Comparison of ENCODE assay signal across 26 mouse cellular contexts in the genomic region with DNA sequence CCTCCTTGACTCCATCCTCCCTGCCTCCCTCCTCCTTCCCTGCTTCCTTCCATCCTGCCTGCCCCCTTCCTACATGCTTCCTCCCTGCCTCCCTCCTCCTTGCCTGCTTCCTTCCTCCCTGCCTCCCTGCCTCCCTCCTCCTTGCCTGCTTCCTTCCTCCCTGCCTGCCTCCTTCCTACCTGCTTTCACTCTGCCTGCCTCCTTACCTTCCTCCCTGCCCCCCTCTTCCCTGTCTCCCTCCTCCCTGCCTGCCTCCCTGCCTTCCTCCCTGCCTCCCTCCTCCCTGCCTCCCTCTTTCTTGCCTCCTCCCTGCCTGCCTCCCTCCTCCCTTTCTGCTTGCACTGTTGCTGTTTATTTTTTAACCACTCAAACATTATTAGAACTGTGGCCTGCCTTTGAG. TPM values are rescaled to one million over a fixed set of nuclear protein-coding genes. Genes with fewer than 3 reads are reported as not detected.
A peak's percentile ranks its signal among the peaks of the same experiment; 100 is the strongest.
DNase-seq lines count a peak whose midpoint lies in the region; ATAC-seq and TF ChIP-seq lines count a peak whose summit lies in the region.
"Had no signal": no experiment of that assay in that cellular context is flagged by ENCODE, and none has a peak within 500 bp of the region (broad histone marks: within the 10 kb centered on the region; RNA-seq: fewer than 3 reads in every experiment).

No protein-coding gene starts in this region.

- no peaks in the 10 kb centered on the region for H3K36me3 ChIP-seq in hindbrain, embryonic 13.5 days
- no peaks in the 10 kb centered on the region for H3K36me3 ChIP-seq in hindbrain, postnatal 0 days (ENCODE audit: insufficient read depth, low read length)
- no peaks in the 10 kb centered on the region for H3K36me3 ChIP-seq in kidney, embryonic 15.5 days
- no peaks in the 10 kb centered on the region for H3K36me3 ChIP-seq in limb, embryonic 10.5 days
- H3K36me3 ChIP-seq: heart, embryonic 12.5 days; hindbrain, embryonic 12.5 days; limb, embryonic 12.5 days; stomach, embryonic 15.5 days had no signal

- DNase-seq in hindbrain, postnatal 0 days (ENCODE audit: low spot score) = no peak
- no peak for DNase-seq in kidney, postnatal 10 days
- DNase-seq in brain, adult 2 months (ENCODE audit: low read depth, low spot score) = peak; percentile 30
- no peak for DNase-seq in limb, embryonic 10.5 days (ENCODE audit: low spot score)
- DNase-seq in frontal cortex, postnatal 36 days (ENCODE audit: low spot score in 2 of 2) = no peak
- DNase-seq: adrenal gland, postnatal 14 days; cerebellum, adult 9-10 months; gastrocnemius, postnatal 14 days; heart, adult 18-20 months; heart, postnatal 10 days; kidney, adult 18-20 months; kidney, postnatal 25 days; layer of hippocampus, postnatal 36 days; liver, postnatal 0 days; thymus, postnatal 25 days had no signal

- no peak overlapping the region for H3K4me3 ChIP-seq in hindbrain, embryonic 13.5 days
- no peak overlapping the region for H3K4me3 ChIP-seq in hindbrain, postnatal 0 days (ENCODE audit: low read length)
- no peak overlapping the region for H3K4me3 ChIP-seq in kidney, embryonic 15.5 days (replicated peaks)
- no peak overlapping the region for H3K4me3 ChIP-seq in limb, embryonic 10.5 days
- H3K4me3 ChIP-seq: heart, embryonic 12.5 days; hindbrain, embryonic 12.5 days; limb, embryonic 12.5 days; stomach, embryonic 15.5 days had no signal

- H3K9ac ChIP-seq in hindbrain, embryonic 13.5 days = no peak overlapping the region
- H3K9ac ChIP-seq in hindbrain, postnatal 0 days (replicated peaks; ENCODE audit: low read length) = no peak overlapping the region
- H3K9ac ChIP-seq in kidney, embryonic 15.5 days = no peak overlapping the region
- H3K9ac ChIP-seq: heart, embryonic 12.5 days; hindbrain, embryonic 12.5 days; limb, embryonic 12.5 days; liver, postnatal 0 days; stomach, embryonic 15.5 days had no signal

- TF ChIP-seq CTCF in hindbrain, postnatal 0 days (IDR thresholded peaks at IDR 0.05; ENCODE audit: low read depth) = no peak

- no peaks in the 10 kb centered on the region for H3K9me3 ChIP-seq in hindbrain, embryonic 13.5 days
- H3K9me3 ChIP-seq in hindbrain, postnatal 0 days (ENCODE audit: low read length) = no peaks in the 10 kb centered on the region
- no peaks in the 10 kb centered on the region for H3K9me3 ChIP-seq in kidney, embryonic 15.5 days (replicated peaks)
- H3K9me3 ChIP-seq in limb, embryonic 10.5 days (replicated peaks) = no peaks in the 10 kb centered on the region
- H3K9me3 ChIP-seq: heart, embryonic 12.5 days; hindbrain, embryonic 12.5 days; limb, embryonic 12.5 days; stomach, embryonic 15.5 days had no signal

- H3K4me2 ChIP-seq in hindbrain, embryonic 13.5 days = no peak overlapping the region
- H3K4me2 ChIP-seq in hindbrain, postnatal 0 days (ENCODE audit: low read depth, low read length) = no peak overlapping the region
- no peak overlapping the region for H3K4me2 ChIP-seq in kidney, embryonic 15.5 days
- H3K4me2 ChIP-seq: heart, embryonic 12.5 days; hindbrain, embryonic 12.5 days; limb, embryonic 12.5 days; liver, embryonic 11.5 days; stomach, embryonic 15.5 days had no signal

- H3K4me1 ChIP-seq in hindbrain, embryonic 13.5 days (replicated peaks) = peaks cover 4% of the 10 kb centered on the region
- no peaks in the 10 kb centered on the region for H3K4me1 ChIP-seq in hindbrain, postnatal 0 days (ENCODE audit: insufficient read depth, low read length)
- no peaks in the 10 kb centered on the region for H3K4me1 ChIP-seq in kidney, embryonic 15.5 days
- H3K4me1 ChIP-seq in limb, embryonic 10.5 days = peaks cover 3% of the 10 kb centered on the region; the same call in 1 of the 2 replicates
- H3K4me1 ChIP-seq: heart, embryonic 12.5 days; limb, embryonic 12.5 days; stomach, embryonic 15.5 days had no signal

- ATAC-seq in hindbrain, embryonic 13.5 days (ENCODE audit: low FRiP score) = no peak
- no peak for ATAC-seq in hindbrain, postnatal 0 days
- 0 out of 2 replicates have a peak, but pooled peaks have one; percentile 9 for ATAC-seq in kidney, embryonic 15.5 days (replicated peaks; ENCODE audit: low FRiP score)
- ATAC-seq: activated CD4-positive, CD25-positive, alpha-beta regulatory T cell, adult 4 months; liver, postnatal 0 days; lung, postnatal 0 days; midbrain, embryonic 16.5 days had no signal

- H3K27ac ChIP-seq in hindbrain, embryonic 13.5 days = peak overlapping the region; percentile 44; the same call in 1 of the 2 replicates
- no peak overlapping the region for H3K27ac ChIP-seq in hindbrain, postnatal 0 days
- no peak overlapping the region for H3K27ac ChIP-seq in kidney, embryonic 15.5 days
- 0 out of 2 replicates have a peak overlapping the region, but pooled peaks have one; percentile 4 for H3K27ac ChIP-seq in limb, embryonic 10.5 days
- H3K27ac ChIP-seq: hindbrain, embryonic 12.5 days; limb, embryonic 12.5 days; macrophage; stomach, embryonic 15.5 days had no signal

- H3K27me3 ChIP-seq in hindbrain, embryonic 13.5 days = no peaks in the 10 kb centered on the region
- H3K27me3 ChIP-seq in hindbrain, postnatal 0 days (ENCODE audit: insufficient read depth, low read length) = no peaks in the 10 kb centered on the region
- no peaks in the 10 kb centered on the region for H3K27me3 ChIP-seq in kidney, embryonic 15.5 days
- no peaks in the 10 kb centered on the region for H3K27me3 ChIP-seq in limb, embryonic 10.5 days (ENCODE audit: low read depth, poor library complexity, severe bottlenecking)
- H3K27me3 ChIP-seq: heart, embryonic 12.5 days; hindbrain, embryonic 12.5 days; limb, embryonic 12.5 days; stomach, embryonic 15.5 days had no signal

RNA-seq across cellular contexts. Expression of a gene that starts 54.2 kb away (rescaled TPM):
- polyA plus RNA-seq in hindbrain, embryonic 13.5 days (2015; fragmentation: Nextera tagmentation; extraction: Ambion mirVana) = 25.5 and 26.8 TPM in 2 replicates
- 35.0 and 38.4 TPM in 2 replicates for total RNA-seq in hindbrain, postnatal 0 days (2014; rRNA removed)
- 11.2 and 11.5 TPM in 2 replicates for polyA plus RNA-seq in hindbrain, postnatal 0 days (2015; fragmentation: Nextera tagmentation; extraction: Ambion mirVana)
- 25.3 and 26.1 TPM in 2 replicates for polyA plus RNA-seq in kidney, embryonic 15.5 days (2015; fragmentation: Nextera tagmentation; extraction: Ambion mirVana)
- polyA plus RNA-seq in limb, embryonic 10.5 days (2016; fragmentation: Nextera tagmentation; extraction: Ambion mirVana) = 29.5 and 34.9 TPM in 2 replicates

Comparison
In these comparisons a context has a peak if more than half of its experiments do, and no peak if none do; other contexts are left out.
1. H3K27ac ChIP-seq: peak in hindbrain, embryonic 13.5 days (single experiment) and limb, embryonic 10.5 days (single experiment); none in hindbrain, postnatal 0 days (single experiment) and kidney, embryonic 15.5 days (single experiment).